Mouse (Mus musculus): ENCODE data around the gene Aprt. TPM values are rescaled to one million over a fixed set of nuclear protein-coding genes. Genes with fewer than 3 reads are reported as not detected.
A peak's percentile ranks its signal among the peaks of the same experiment; 100 is the strongest.

Gene Aprt
- polyA plus RNA-seq, 1 experiment: 108 TPM

DNA sequence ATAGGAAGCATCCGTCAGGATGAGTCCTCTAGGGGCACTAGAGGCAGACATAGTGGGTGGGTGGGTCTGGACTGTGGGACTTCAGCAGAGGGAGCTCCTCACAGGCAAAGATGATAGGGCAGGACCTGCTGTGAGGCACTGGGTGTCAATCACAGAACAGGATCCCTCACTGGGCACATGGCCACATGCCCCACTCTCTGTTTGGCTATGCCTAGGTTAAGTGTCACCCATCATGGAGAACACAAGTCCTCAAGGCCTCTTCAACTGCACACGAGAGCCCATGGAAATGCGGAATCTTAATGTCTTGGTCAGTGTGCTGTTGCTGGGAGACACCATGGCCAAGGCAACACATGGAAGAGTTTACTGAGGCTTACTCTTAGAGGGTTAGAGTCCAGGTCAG, 48.8 kb downstream of the Aprt start:
- Histone ChIP-seq H3K4me3 (replicated peaks; ENCODE audit: extremely low read depth, low read depth, low read length) (no peak overlapping the region), H3K4me1 (ENCODE audit: control insufficient read depth, insufficient read depth, low read length) (peaks cover 52% of the 10 kb centered on the region)

DNA sequence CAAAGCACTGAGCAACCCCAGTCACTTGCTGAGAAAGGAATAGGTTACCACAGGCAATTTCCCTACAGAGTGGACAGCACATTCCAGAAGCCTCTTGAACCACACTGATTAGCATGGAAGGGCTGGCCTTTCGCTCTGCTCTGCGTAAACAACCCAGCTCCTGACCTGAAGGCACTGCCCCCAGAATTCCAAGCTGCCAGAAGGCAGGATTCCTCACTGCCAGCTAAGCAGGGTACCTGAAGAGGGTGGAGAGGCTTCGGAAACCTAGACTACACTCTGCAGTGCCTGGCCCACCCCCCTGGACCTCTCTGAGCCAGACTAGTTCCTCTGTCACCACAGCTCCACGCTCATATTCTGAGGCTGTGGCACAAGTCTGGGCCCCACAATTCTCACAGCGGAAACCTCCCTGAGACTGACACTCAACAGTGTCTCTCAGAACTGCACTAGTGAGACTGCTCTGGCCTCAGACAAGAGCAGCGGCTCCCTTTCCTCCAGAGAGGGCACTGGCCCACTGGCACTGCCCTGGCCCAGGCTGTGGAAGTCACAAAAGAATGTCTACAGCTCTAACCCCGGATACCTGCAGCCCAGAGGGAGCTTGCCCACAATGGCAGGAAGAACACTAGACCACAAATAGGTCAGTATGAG, 50.1 kb downstream of the Aprt start:
- no peak overlapping the region for H3K4me3 ChIP-seq (replicated peaks; ENCODE audit: extremely low read depth, low read depth, low read length)
- TF ChIP-seq POLR2A (IDR thresholded peaks at IDR 0.05; ENCODE audit: borderline replicate concordance, extremely low read depth, low read depth, low read length): no peak
- no peak for TF ChIP-seq CTCF (IDR thresholded peaks at IDR 0.05; ENCODE audit: insufficient read depth, low read length)
- peaks cover 51% of the 10 kb centered on the region for H3K4me1 ChIP-seq (ENCODE audit: control insufficient read depth, insufficient read depth, low read length)
- WGBS: 29% methylated on average over 7 of the region's 7 CpGs
- DNase-seq: peak; percentile 63

More for the DNA sequence above, 48.8 kb downstream of the Aprt start:
- 70% methylated on average over 3 of the region's 3 CpGs for WGBS
- TF ChIP-seq CTCF (IDR thresholded peaks at IDR 0.05; ENCODE audit: insufficient read depth, low read length) (no peak), POLR2A (IDR thresholded peaks at IDR 0.05; ENCODE audit: borderline replicate concordance, extremely low read depth, low read depth, low read length) (no peak)
- no peak for DNase-seq

DNA sequence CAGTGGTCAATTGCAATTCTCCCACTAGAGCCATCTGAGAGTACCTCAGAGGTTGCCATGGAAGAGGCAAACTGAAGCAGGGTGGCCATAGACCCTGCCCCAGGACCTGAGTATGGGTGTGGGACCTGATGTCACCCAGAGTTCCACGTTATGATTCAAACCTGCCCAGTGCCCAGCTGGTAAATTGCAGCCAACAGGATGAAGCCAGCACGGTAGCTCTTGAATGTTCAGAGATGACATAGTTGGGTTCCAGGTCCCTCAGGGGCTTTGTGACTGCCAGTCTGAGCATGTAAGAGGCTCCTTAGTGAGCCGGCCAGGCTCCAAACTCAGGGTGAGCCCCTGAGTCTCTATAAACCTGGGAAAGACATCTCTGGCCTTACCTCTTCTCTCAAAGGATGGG, 50.6 kb downstream of the Aprt start:
- peaks cover 45% of the 10 kb centered on the region for H3K4me1 ChIP-seq (ENCODE audit: control insufficient read depth, insufficient read depth, low read length)
- DNase-seq: no peak
- TF ChIP-seq CTCF (IDR thresholded peaks at IDR 0.05; ENCODE audit: insufficient read depth, low read length) (no peak), POLR2A (IDR thresholded peaks at IDR 0.05; ENCODE audit: borderline replicate concordance, extremely low read depth, low read depth, low read length) (no peak)
- WGBS: 27% methylated on average over 3 of the region's 3 CpGs
- no peak overlapping the region for H3K4me3 ChIP-seq (replicated peaks; ENCODE audit: extremely low read depth, low read depth, low read length)

DNA sequence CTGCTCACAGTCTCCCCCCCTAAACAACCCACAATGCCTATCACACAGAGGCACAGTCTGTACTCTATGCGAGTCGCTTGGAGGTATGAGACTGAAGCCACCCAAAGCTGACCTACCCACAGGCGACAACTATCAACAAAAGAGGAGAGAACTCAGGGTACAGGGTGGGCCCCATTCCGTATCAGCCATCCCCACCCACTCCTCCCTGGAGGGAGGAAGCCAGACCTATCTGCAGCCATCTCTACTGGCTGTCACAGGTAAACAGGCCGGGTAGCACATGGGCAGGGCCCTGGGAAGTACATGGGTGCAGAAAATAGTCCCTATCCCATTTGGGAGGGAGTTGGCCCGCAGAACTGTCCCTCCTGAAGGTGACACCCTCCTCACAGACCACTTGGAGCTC, 51.7 kb downstream of the Aprt start:
- Histone ChIP-seq H3K4me3 (replicated peaks; ENCODE audit: extremely low read depth, low read depth, low read length) (no peak overlapping the region), H3K4me1 (ENCODE audit: control insufficient read depth, insufficient read depth, low read length) (peaks cover 49% of the 10 kb centered on the region)
- DNase-seq: no peak
- WGBS: 52% methylated on average over 6 of the region's 6 CpGs
- TF ChIP-seq POLR2A (IDR thresholded peaks at IDR 0.05; ENCODE audit: borderline replicate concordance, extremely low read depth, low read depth, low read length) (no peak), CTCF (IDR thresholded peaks at IDR 0.05; ENCODE audit: insufficient read depth, low read length) (no peak)

Other genes starting within 250 kb of the Aprt start
- not detected in 2 replicates for gene Trhr2, start 216.2 kb downstream of the Aprt start, polyA plus RNA-seq (2012; rRNA removed)
- gene Zc3h18, start 200.3 kb downstream of the Aprt start, polyA plus RNA-seq (2012; rRNA removed): 26.8 and 29.1 TPM in 2 replicates
- gene Il17c, start 154.9 kb downstream of the Aprt start, polyA plus RNA-seq (2012; rRNA removed): 0.18 and 0.62 TPM in 2 replicates
- 294 and 407 TPM in 2 replicates for gene Cyba, start 144.0 kb downstream of the Aprt start, polyA plus RNA-seq (2012; rRNA removed)
- 27.4 and 31.9 TPM in 2 replicates for gene Mvd, start 133.5 kb downstream of the Aprt start, polyA plus RNA-seq (2012; rRNA removed)
- 1.4 and 1.5 TPM in 2 replicates for gene Snai3, start 116.2 kb downstream of the Aprt start, polyA plus RNA-seq (2012; rRNA removed)
- gene Rnf166, start 100.8 kb downstream of the Aprt start, polyA plus RNA-seq (2012; rRNA removed): 83.8 and 93.2 TPM in 2 replicates
- 28.6 and 30.6 TPM in 2 replicates for gene Ctu2, start 100.8 kb downstream of the Aprt start, polyA plus RNA-seq (2012; rRNA removed)
- 192 and 213 TPM in 2 replicates for gene Piezo1, start 25.6 kb downstream of the Aprt start, polyA plus RNA-seq (2012; rRNA removed)
- 11.7 and 12.2 TPM in 2 replicates for gene Cdt1, start 8.9 kb downstream of the Aprt start, polyA plus RNA-seq (2012; rRNA removed)
- gene Galns, start 34.6 kb upstream of the Aprt start, polyA plus RNA-seq (2012; rRNA removed): 13.8 and 14.9 TPM in 2 replicates
- gene Trappc2l, start 34.7 kb upstream of the Aprt start, polyA plus RNA-seq (2012; rRNA removed): 122 and 162 TPM in 2 replicates
- not detected in 2 replicates for gene Pabpn1l, start 45.8 kb upstream of the Aprt start, polyA plus RNA-seq (2012; rRNA removed)
- gene Cbfa2t3, start 122.2 kb upstream of the Aprt start, polyA plus RNA-seq (2012; rRNA removed): 40.0 and 45.7 TPM in 2 replicates
- gene Acsf3, start 198.6 kb upstream of the Aprt start, polyA plus RNA-seq (2012; rRNA removed): 16.3 and 17.7 TPM in 2 replicates